Mouse (Mus musculus) Muller cell, postnatal 12 days (primary cell): ENCODE results near the gene Med15.
"Not testable (repeated sequence)": the region's sequence is repeated elsewhere in the genome, so short reads cannot be mapped to it uniquely, and the experiment has no call there.

Experiments used
- DNase-seq: peaks from one replicate; pipeline ENCODE4 v3.0.0-alpha.2; 2015; ENCODE audit errors: inconsistent ontology term

Gene Med15

GRCm38 (mm10) chr16:17617922-17618565, 114.6 kb downstream of the Med15 start:
- DNase-seq: no peak

GRCm38 (mm10) chr16:17616212-17616611, 116.5 kb downstream of the Med15 start:
- no peak for DNase-seq

- DNase-seq: not testable (repeated sequence)
Observed at GRCm38 (mm10) chr16:17614740-17615139, 118.0 kb downstream of the Med15 start.

GRCm38 (mm10) chr16:17611383-17611782, 121.3 kb downstream of the Med15 start:
- DNase-seq: no peak

GRCm38 (mm10) chr16:17605684-17606083, 127.0 kb downstream of the Med15 start:
- no peak for DNase-seq

- peak; percentile 82 for DNase-seq
Observed at GRCm38 (mm10) chr16:17604941-17605340, 127.8 kb downstream of the Med15 start.
